Mouse (Mus musculus): ENCODE data around the gene Fam193b. TPM values are rescaled to one million over a fixed set of nuclear protein-coding genes. Genes with fewer than 3 reads are reported as not detected.

Fam193b gene
- polyA plus RNA-seq, 1 experiment from 2014 or later, result 69.4 TPM

DNA sequence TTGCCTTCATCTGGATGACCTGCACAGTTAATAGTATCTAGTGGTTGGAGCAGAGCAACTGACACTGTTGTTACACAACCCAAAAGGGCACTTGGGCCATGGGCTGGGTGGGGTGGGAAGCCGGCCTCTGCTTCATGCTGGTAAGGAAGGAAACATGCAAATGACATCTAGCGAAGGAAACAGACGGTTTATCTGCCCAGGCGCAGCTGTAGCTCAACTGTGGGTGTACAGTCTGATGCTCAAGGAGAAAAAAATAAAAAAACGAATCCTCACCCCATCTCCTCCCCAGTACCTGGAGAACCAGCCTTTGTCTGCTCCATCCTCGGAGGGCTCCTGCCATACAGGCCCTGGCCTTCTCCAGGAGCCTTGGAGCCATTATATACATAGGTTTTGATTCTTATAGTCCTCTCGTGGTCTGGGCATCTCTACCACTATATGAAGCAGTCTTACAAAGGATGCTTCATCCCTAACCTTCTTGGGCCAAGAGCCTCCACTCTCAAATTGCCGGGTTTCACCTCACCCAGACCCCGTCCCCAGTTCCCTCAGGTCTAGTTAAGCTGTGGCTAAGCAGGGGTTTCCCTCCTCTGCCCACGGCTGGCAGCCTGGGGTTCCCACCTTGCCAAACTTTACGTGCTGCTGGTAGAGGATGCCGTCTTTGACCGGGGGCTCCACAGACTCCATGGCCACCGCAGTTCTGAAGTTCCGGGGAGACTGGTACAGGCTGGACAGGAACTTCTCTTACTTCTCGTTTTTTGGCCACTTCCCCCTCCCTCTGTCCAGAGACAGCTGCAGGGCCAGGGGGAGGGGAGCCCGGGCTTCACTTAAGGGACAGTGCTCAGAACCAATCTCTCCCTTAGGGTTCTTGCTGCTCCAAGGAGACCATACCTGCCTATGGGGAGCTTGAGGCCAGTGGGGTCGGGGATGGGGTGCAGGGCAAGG lies 42.8 kb downstream of the Fam193b start:
- Histone ChIP-seq H3K4me3 (replicated peaks) (no peak overlapping the region), H3K36me3 (peaks cover 44% of the 10 kb centered on the region), H3K4me1 (replicated peaks) (no peaks in the 10 kb centered on the region), H3K9ac (replicated peaks) (0 out of 2 replicates have a peak overlapping the region, but pooled peaks have one; percentile 37), H3K27ac (no peak overlapping the region), H3K4me2 (no peak overlapping the region), H3K27me3 (no peaks in the 10 kb centered on the region), H3K9me3 (no peaks in the 10 kb centered on the region)
- WGBS, result 79% methylated on average over 18 of the region's 18 CpGs
- ATAC-seq (ENCODE audit: insufficient number of reproducible peaks, insufficient read depth, low FRiP score, low TSS enrichment, low read depth), result no peak

DNA sequence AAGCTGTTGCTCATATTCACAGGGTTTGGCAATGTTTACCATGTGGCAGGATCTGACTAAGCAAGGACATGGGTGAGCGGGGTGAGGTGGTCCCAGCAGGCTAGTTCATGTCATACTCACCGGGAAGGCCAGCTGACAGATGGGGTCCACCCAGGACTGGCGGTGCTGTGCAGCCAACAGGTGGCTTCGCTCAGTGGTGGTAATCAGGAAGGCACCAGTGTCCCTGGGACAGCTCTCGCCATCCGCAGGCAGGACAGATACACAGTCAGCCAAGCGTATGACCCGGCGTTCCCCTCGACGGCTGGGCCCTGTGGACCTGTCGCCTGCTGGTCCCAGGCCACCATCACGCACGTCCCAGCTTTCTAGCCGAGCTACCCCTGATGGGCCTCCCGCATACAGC lies 43.7 kb downstream of the Fam193b start:
- WGBS, result 90% methylated on average over 16 of the region's 16 CpGs
- H3K4me2 ChIP-seq, result no peak overlapping the region
- 0 out of 2 replicates have a peak overlapping the region, but pooled peaks have one; percentile 12 for H3K9ac ChIP-seq (replicated peaks)
- no peaks in the 10 kb centered on the region for H3K9me3 ChIP-seq
- H3K4me1 ChIP-seq (replicated peaks), result no peaks in the 10 kb centered on the region
- H3K27me3 ChIP-seq, result no peaks in the 10 kb centered on the region
- H3K36me3 ChIP-seq, result peaks cover 36% of the 10 kb centered on the region
- no peak overlapping the region for H3K27ac ChIP-seq
- H3K4me3 ChIP-seq (replicated peaks), result no peak overlapping the region
- no peak for ATAC-seq (ENCODE audit: insufficient number of reproducible peaks, insufficient read depth, low FRiP score, low TSS enrichment, low read depth)

DNA sequence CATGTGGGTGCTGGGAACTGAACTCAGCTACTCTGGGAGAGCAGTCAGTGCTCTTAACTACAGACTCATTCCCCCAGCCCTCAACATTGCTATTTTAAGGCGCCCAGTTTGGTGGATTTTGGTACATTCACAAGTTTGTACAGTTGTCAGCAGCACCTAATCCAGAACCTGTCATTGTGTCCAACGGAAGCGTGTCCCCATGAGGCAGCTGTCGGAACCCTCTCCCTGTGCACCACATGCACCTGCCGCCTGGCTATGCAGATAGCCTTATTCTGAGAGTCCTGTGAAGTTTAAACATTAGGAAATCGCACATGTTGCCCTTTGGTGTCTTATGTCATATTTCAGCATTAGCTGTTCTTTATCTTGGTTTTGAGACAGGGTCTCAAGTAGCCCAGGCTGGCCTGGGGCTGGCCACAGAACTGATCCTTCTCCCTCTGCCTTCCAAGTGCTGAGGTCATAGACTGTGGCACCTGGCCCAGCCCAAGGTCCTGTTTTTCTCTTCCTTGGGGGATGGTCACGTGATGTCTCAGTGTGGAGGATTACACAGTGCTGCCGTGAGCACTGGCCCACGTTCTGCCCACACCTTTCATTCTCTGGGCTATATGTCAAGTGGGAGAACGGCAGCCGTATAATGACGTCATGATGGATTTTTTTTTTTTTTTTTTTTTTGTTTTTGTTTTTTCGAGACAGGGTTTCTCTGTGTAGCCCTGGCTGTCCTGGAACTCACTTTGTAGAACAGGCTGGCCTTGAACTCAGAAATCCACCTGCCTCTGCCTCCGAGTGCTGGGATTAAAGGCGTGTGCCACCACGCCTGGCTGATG lies 45.0 kb downstream of the Fam193b start:
- H3K27me3 ChIP-seq, result no peaks in the 10 kb centered on the region
- no peak overlapping the region for H3K4me3 ChIP-seq (replicated peaks)
- no peak overlapping the region for H3K9ac ChIP-seq (replicated peaks)
- no peak for ATAC-seq (ENCODE audit: insufficient number of reproducible peaks, insufficient read depth, low FRiP score, low TSS enrichment, low read depth)
- no peak overlapping the region for H3K4me2 ChIP-seq
- peaks cover 24% of the 10 kb centered on the region for H3K36me3 ChIP-seq
- H3K9me3 ChIP-seq, result no peaks in the 10 kb centered on the region
- H3K27ac ChIP-seq, result no peak overlapping the region
- H3K4me1 ChIP-seq (replicated peaks), result no peaks in the 10 kb centered on the region
- 80% methylated on average over 16 of the region's 16 CpGs for WGBS

DNA sequence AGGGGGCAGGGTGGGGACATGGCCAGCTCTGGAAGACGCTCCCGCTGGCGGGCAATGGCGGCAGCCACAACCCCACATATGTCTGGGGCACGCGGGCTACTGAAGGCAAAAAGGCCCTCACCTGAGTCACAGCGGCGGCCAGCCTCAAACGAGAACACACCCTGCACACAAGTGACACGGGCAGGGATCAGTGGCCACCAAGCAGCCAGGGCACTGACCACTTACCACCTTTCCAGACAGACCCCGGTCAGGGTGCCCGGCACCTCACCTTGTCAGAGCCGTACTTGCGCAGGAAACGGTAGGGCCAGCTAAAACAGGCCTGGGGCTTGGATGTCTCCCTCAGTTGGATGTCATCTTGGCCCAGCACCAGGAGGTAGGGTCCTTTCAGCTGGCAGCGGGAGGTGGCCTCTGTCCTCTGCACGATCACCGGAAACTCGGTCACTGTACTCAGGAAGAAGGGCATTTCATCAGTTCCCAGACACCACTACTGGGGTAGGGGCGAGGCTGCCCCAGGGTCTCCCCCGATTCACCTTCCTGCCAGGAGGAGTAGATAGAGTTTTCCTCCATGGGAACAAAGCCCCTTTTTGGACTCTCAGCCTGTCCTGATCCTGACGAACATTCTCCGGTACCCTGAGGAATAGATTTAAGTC lies 46.8 kb downstream of the Fam193b start:
- ATAC-seq (ENCODE audit: insufficient number of reproducible peaks, insufficient read depth, low FRiP score, low TSS enrichment, low read depth), result no peak
- WGBS, result 93% methylated on average over 23 of the region's 23 CpGs
- Histone ChIP-seq H3K36me3 (peaks cover 5% of the 10 kb centered on the region), H3K4me3 (replicated peaks) (no peak overlapping the region), H3K9ac (replicated peaks) (no peak overlapping the region), H3K4me2 (no peak overlapping the region), H3K9me3 (peaks cover 6% of the 10 kb centered on the region; the same call in 1 of the 2 replicates), H3K27ac (no peak overlapping the region), H3K27me3 (no peaks in the 10 kb centered on the region), H3K4me1 (replicated peaks) (no peaks in the 10 kb centered on the region)

DNA sequence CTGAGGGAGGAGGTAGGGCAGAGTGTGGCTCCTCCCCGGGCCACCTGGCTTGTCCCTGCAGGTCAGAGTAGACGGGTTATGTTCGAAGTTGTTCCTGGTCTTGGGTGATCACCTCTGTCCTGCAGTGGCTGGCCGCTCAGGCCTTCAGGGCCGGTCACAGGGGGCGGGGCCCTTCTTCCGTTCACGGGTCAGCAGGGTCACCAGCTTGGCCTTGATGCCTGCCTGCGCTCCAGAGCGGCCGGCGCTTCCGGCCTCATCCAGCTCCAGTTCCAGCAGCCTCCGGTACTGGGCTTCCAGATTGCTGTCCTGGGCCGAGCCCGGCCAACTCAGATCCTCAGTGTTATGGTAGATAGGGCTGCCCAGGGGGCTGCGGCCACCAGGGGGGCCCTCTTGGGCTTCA lies 47.6 kb downstream of the Fam193b start:
- no peak for ATAC-seq (ENCODE audit: insufficient number of reproducible peaks, insufficient read depth, low FRiP score, low TSS enrichment, low read depth)
- Histone ChIP-seq H3K27me3 (no peaks in the 10 kb centered on the region), H3K9ac (replicated peaks) (no peak overlapping the region; the same call in 1 of the 2 replicates), H3K9me3 (peaks cover 6% of the 10 kb centered on the region; the same call in 1 of the 2 replicates), H3K4me2 (no peak overlapping the region), H3K36me3 (peaks cover 3% of the 10 kb centered on the region; the same call in 1 of the 2 replicates), H3K27ac (no peak overlapping the region), H3K4me3 (replicated peaks) (no peak overlapping the region; the same call in 1 of the 2 replicates), H3K4me1 (replicated peaks) (no peaks in the 10 kb centered on the region)
- 46% methylated on average over 17 of the region's 17 CpGs for WGBS

DNA sequence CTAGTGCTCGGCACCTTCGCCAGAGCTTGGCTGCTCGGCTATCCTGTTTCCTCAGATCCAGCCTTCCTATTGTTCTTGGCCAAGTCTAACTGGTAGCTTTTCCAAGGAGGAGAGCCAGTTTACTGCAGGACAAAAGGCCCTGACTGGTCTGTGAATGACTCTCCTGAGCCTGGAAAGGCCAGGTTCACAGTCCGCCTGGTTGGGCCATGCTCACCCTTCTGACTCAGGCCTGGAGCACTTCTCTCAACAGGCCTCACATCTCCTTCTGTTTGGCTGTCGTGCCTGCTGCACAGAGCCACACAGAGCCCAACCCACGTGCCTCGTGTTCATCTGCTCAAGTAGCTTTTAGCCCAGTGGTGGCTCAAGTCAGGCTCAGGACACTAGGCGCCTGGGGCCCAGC lies 48.2 kb downstream of the Fam193b start:
- H3K27ac ChIP-seq, result 0 out of 2 replicates have a peak overlapping the region, but pooled peaks have one; percentile 32
- no peak for ATAC-seq (ENCODE audit: insufficient number of reproducible peaks, insufficient read depth, low FRiP score, low TSS enrichment, low read depth)
- no peaks in the 10 kb centered on the region for H3K4me1 ChIP-seq (replicated peaks)
- no peaks in the 10 kb centered on the region for H3K27me3 ChIP-seq
- 69% methylated on average over 8 of the region's 8 CpGs for WGBS
- peaks cover 3% of the 10 kb centered on the region; the same call in 1 of the 2 replicates for H3K36me3 ChIP-seq
- H3K9ac ChIP-seq (replicated peaks), result no peak overlapping the region
- no peak overlapping the region for H3K4me3 ChIP-seq (replicated peaks)
- peaks cover 6% of the 10 kb centered on the region; the same call in 1 of the 2 replicates for H3K9me3 ChIP-seq
- no peak overlapping the region for H3K4me2 ChIP-seq

DNA sequence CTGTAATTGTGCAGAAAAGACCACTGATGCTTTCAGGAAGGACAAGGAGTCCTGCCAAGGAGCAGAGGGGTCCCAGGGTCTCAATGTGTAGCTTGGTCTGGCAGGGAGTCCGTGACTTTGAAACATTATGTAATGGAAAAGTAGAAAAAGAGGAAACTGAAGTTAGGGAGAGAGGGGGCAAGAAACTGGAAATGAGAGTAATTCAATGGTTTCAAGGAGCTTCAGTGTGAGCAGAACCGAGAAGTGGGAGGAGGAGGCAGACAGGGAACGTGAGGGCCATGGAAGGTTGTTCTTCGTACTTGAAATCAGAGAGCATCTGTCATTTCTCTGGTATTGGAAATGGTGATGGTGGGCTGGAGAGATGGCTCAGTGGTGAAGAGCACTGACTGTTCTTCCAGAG lies 51.3 kb downstream of the Fam193b start:
- WGBS, result 75% methylated on average over 4 of the region's 4 CpGs
- no peak overlapping the region for H3K4me3 ChIP-seq (replicated peaks)
- peaks cover 6% of the 10 kb centered on the region; the same call in 1 of the 2 replicates for H3K9me3 ChIP-seq
- H3K27ac ChIP-seq, result no peak overlapping the region
- no peaks in the 10 kb centered on the region for H3K4me1 ChIP-seq (replicated peaks)
- ATAC-seq (ENCODE audit: insufficient number of reproducible peaks, insufficient read depth, low FRiP score, low TSS enrichment, low read depth), result no peak
- H3K4me2 ChIP-seq, result no peak overlapping the region
- H3K27me3 ChIP-seq, result peaks cover 6% of the 10 kb centered on the region; the same call in 1 of the 2 replicates
- H3K36me3 ChIP-seq, result peaks cover 3% of the 10 kb centered on the region; the same call in 1 of the 2 replicates
- H3K9ac ChIP-seq (replicated peaks), result no peak overlapping the region

DNA sequence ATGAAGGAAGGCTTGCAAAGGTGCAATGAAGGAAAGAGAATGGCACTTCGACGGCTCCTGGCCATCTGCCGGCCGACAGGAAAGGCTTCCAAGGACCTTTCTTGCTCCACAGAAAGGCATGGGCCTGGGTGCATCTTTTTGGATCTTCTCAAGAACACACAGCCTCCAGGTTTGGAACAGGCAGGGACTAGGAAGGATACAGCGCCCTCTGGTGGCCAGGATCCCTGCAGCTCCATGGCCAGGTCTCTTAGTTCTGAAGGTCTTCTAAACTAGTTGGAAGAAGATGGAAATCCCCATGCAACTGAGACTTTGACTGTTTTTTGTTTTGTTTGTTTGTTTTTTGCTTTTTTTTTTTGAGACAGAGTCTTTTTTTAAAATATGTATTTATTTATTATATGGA lies 54.0 kb downstream of the Fam193b start:
- Histone ChIP-seq H3K36me3 (no peaks in the 10 kb centered on the region), H3K4me1 (replicated peaks) (peaks cover 6% of the 10 kb centered on the region), H3K27ac (no peak overlapping the region), H3K4me3 (replicated peaks) (no peak overlapping the region), H3K4me2 (no peak overlapping the region), H3K27me3 (peaks cover 7% of the 10 kb centered on the region; the same call in 1 of the 2 replicates), H3K9ac (replicated peaks) (no peak overlapping the region), H3K9me3 (peaks cover 6% of the 10 kb centered on the region; the same call in 1 of the 2 replicates)
- ATAC-seq (ENCODE audit: insufficient number of reproducible peaks, insufficient read depth, low FRiP score, low TSS enrichment, low read depth), result no peak
- 7% methylated on average over 5 of the region's 5 CpGs for WGBS

DNA sequence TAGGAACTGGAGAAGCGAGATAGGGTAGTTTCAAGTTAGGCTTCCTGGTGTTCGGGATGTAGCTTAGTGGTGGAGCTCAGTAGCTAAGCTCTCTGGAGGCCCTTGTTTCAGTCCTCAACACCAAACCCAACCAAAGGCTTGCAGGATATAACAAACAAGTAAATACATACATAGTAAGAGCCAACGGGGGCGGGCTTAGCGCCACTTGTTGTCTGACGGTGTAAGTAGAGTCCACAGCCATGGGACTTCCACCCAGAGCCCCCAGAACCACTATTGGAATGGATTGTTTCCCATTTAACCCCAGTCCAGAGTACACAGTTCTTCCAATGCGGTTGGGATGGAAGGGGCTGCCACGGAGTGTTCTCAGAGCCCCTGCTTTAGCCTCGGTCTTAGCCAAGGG lies 57.1 kb downstream of the Fam193b start:
- Histone ChIP-seq H3K27ac (peak overlapping the region; percentile 94; the same call in 1 of the 2 replicates), H3K9ac (replicated peaks) (no peak overlapping the region), H3K4me3 (replicated peaks) (peak overlapping the region; percentile 93), H3K4me1 (replicated peaks) (peaks cover 33% of the 10 kb centered on the region), H3K9me3 (no peaks in the 10 kb centered on the region), H3K36me3 (peaks cover 21% of the 10 kb centered on the region), H3K27me3 (peaks cover 7% of the 10 kb centered on the region; the same call in 1 of the 2 replicates), H3K4me2 (peak overlapping the region; percentile 93)
- ATAC-seq (ENCODE audit: insufficient number of reproducible peaks, insufficient read depth, low FRiP score, low TSS enrichment, low read depth), result no peak
- 36% methylated on average over 9 of the region's 9 CpGs for WGBS

DNA sequence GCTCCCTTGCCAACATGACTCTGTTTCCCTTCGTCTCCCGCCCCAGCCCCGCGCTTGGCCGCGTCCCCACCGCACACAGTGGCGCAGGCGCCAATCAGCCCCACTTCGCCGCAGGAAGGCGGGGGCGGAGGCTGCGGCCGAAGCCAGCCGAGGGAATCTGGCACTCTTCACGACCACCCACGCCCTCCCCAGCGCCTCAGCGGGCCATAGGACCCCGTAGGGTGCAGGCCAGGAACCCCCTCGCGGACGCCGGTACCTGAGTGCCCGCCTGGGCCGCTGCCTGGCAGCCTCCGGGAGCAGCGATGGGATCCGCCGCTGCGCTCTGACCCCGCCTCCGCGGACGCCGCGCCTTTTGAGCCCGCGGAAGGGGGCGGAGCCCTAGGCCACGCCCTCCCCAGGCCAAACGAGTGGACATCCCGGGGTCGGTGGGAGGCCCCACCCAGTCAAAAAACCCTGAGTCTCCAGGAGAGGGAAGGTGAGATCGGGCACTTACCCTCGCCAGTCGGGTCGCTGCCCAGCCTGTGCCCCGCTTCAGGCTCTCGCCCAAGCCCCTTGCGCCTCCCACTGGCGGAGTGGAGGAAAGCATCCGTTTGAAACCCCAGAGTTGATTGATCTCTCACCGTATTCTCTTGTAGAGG lies 57.7 kb downstream of the Fam193b start, which contains the start of gene Pdlim7:
TSS of gene Pdlim7 (minus strand) at position 566 of the 638 bp plus-strand sequence.
- peaks cover 27% of the 10 kb centered on the region for H3K36me3 ChIP-seq
- H3K27me3 ChIP-seq, result peaks cover 7% of the 10 kb centered on the region; the same call in 1 of the 2 replicates
- peak within 1 kb of the TSS; percentile 93 for H3K4me2 ChIP-seq
- ATAC-seq (ENCODE audit: insufficient number of reproducible peaks, insufficient read depth, low FRiP score, low TSS enrichment, low read depth), result peak; percentile 50
- peak within 1 kb of the TSS; percentile 93 for H3K9ac ChIP-seq (replicated peaks)
- under 1% methylated on average over 55 of the region's 55 CpGs for WGBS
- H3K4me1 ChIP-seq (replicated peaks), result peaks cover 33% of the 10 kb centered on the region
- H3K4me3 ChIP-seq (replicated peaks), result peak within 1 kb of the TSS; percentile 93
- peak within 1 kb of the TSS; percentile 94 for H3K27ac ChIP-seq
- H3K9me3 ChIP-seq, result no peaks in the 10 kb centered on the region

Data from limb, embryonic 12.5 days (tissue).